Mouse (Mus musculus): Measurements from ENCODE around the gene Asb7.

DNA sequence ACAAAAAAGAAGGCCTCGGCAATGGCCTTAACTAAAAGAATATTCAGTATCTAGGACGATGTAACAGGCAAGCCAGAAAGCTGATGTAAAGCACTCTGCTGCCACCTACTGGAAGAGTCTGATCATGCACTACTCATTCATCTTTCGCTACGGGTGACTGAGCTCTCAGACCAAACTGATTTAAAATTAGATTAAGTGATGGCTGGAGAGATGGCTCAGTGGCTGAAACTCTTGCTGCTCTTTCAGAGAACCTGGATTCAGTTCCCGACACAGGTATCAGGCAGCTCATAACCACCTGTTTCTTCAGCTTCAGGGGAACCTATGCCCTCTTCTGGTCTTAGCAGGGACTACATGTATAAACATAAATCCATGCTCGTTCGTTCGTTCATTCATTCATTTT lies 27.8 kb downstream of the Asb7 start:
- TF ChIP-seq CTCF (IDR thresholded peaks at IDR 0.05; ENCODE audit: borderline replicate concordance, insufficient read depth, low read depth, low read length) (peak; percentile 70), POLR2A (IDR thresholded peaks at IDR 0.05; ENCODE audit: borderline replicate concordance, insufficient read depth, low read length) (no peak)

Measured in cerebellum, adult 2 months (tissue).